Mouse (Mus musculus) heart, embryonic 15.5 days (tissue): Measurements from ENCODE around the gene Ell. TPM values are rescaled to one million over a fixed set of nuclear protein-coding genes. Genes with fewer than 3 reads are reported as not detected.

Experiments
- ATAC-seq: fragments of 200-750 bp; cut with Nextera tagmentation; replicated peaks from 2 replicates; pipeline ENCODE4 v1.8.0; 2017; ENCODE audit warnings: low read depth, moderate TSS enrichment; ENCODE audit not compliant: insufficient number of reproducible peaks, insufficient read depth, low FRiP score
- H3K27ac ChIP-seq: fragments of 300-500 bp; sonication (generic); 2 replicates; pipeline ENCODE4 v1.5.1; 2015; ENCODE audit warnings: mild to moderate bottlenecking, inconsistent platforms
- H3K27me3 ChIP-seq: fragments of 300-500 bp; sonication (generic); 2 replicates; pipeline ENCODE4 v1.6.1; 2015; ENCODE audit warnings: inconsistent platforms
- H3K36me3 ChIP-seq: fragments of 300-500 bp; sonication (generic); 2 replicates; pipeline ENCODE4 v1.6.1; 2015; ENCODE audit warnings: mild to moderate bottlenecking, inconsistent platforms
- H3K4me1 ChIP-seq: fragments of 300-500 bp; sonication (generic); replicated peaks from 2 replicates; pipeline ENCODE4 v1.6.1; 2015; ENCODE audit warnings: inconsistent platforms
- H3K4me2 ChIP-seq: fragments of 300-500 bp; sonication (generic); 2 replicates; pipeline ENCODE4 v1.6.1; 2015; ENCODE audit warnings: inconsistent platforms, mild to moderate bottlenecking, moderate library complexity
- H3K4me3 ChIP-seq: fragments of 300-500 bp; sonication (generic); 2 replicates; pipeline ENCODE4 v1.5.1; 2015; ENCODE audit warnings: mild to moderate bottlenecking, inconsistent platforms
- H3K9ac ChIP-seq: fragments of 300-500 bp; sonication (generic); 2 replicates; pipeline ENCODE4 v1.6.1; 2015; ENCODE audit warnings: mild to moderate bottlenecking, inconsistent platforms
- H3K9me3 ChIP-seq: fragments of 300-500 bp; sonication (generic); replicated peaks from 2 replicates; pipeline ENCODE4 v1.6.1; 2016; ENCODE audit warnings: inconsistent platforms
- WGBS: fragments of 180-500 bp; shearing (Covaris S2); methylation state at CpG from one replicate; pipeline ENCODE4 v1.1.7; 2015; ENCODE audit warnings: mixed read lengths; 5-methylcytosine and 5-hydroxymethylcytosine counted together
- polyA plus RNA-seq: library from polyadenylated mRNA; unstranded; fragments of >200 nt; fragmentation: Nextera tagmentation; extraction: Ambion mirVana; gene quantifications from 2 replicates; pipeline ENCODE4 v1.2.1, GENCODE M21; 2015

Gene Ell
- polyA plus RNA-seq, 1 experiment from 2014 or later = 10.8 TPM

GRCm38 (mm10) chr8:70594621-70595564 is 55.6 kb downstream of the Ell start:
- H3K27ac ChIP-seq = peak overlapping the region; percentile 88
- peaks cover 15% of the 10 kb centered on the region; the same call in 1 of the 2 replicates for H3K36me3 ChIP-seq
- H3K27me3 ChIP-seq = 0 out of 2 replicates have a peak, but pooled peaks cover 2% of the 10 kb centered on the region
- no peaks in the 10 kb centered on the region for H3K9me3 ChIP-seq
- H3K4me2 ChIP-seq = peak overlapping the region; percentile 93
- H3K9ac ChIP-seq = peak overlapping the region; percentile 66
- H3K4me3 ChIP-seq = peak overlapping the region; percentile 58
- peaks cover 62% of the 10 kb centered on the region for H3K4me1 ChIP-seq
- 10% methylated on average over 82 of the region's 82 CpGs for WGBS
- peak; percentile 7; the same call in 1 of the 2 replicates for ATAC-seq

- Histone ChIP-seq H3K4me3 (no peak overlapping the region), H3K4me1 (peaks cover 69% of the 10 kb centered on the region), H3K27me3 (0 out of 2 replicates have a peak, but pooled peaks cover 2% of the 10 kb centered on the region), H3K9ac (no peak overlapping the region), H3K4me2 (no peak overlapping the region; the same call in 1 of the 2 replicates), H3K9me3 (no peaks in the 10 kb centered on the region), H3K27ac (no peak overlapping the region), H3K36me3 (peaks cover 7% of the 10 kb centered on the region; the same call in 1 of the 2 replicates)
- 94% methylated on average over 12 of the region's 12 CpGs for WGBS
- no peak for ATAC-seq
These were observed 56.6 kb downstream of the Ell start for GRCm38 (mm10) chr8:70595811-70596210.

GRCm38 (mm10) chr8:70596216-70596615 is 57.0 kb downstream of the Ell start:
- Histone ChIP-seq H3K36me3 (peaks cover 7% of the 10 kb centered on the region; the same call in 1 of the 2 replicates), H3K4me3 (no peak overlapping the region), H3K27ac (no peak overlapping the region), H3K9ac (no peak overlapping the region), H3K4me2 (no peak overlapping the region), H3K9me3 (no peaks in the 10 kb centered on the region), H3K4me1 (peaks cover 73% of the 10 kb centered on the region), H3K27me3 (0 out of 2 replicates have a peak, but pooled peaks cover 2% of the 10 kb centered on the region)
- WGBS = 93% methylated on average over 18 of the region's 18 CpGs
- no peak for ATAC-seq

GRCm38 (mm10) chr8:70596775-70597416 is 57.6 kb downstream of the Ell start:
- H3K27ac ChIP-seq = no peak overlapping the region
- H3K36me3 ChIP-seq = peaks cover 7% of the 10 kb centered on the region; the same call in 1 of the 2 replicates
- peaks cover 70% of the 10 kb centered on the region for H3K4me1 ChIP-seq
- no peak overlapping the region; the same call in 1 of the 2 replicates for H3K9ac ChIP-seq
- peak overlapping the region; percentile 56 for H3K4me3 ChIP-seq
- H3K4me2 ChIP-seq = peak overlapping the region; percentile 83
- no peaks in the 10 kb centered on the region for H3K9me3 ChIP-seq
- ATAC-seq = no peak
- WGBS = 80% methylated on average over 17 of the region's 17 CpGs
- 0 out of 2 replicates have a peak, but pooled peaks cover 2% of the 10 kb centered on the region for H3K27me3 ChIP-seq

- WGBS = 22% methylated on average over 50 of the region's 68 CpGs
- no peaks in the 10 kb centered on the region for H3K9me3 ChIP-seq
- ATAC-seq = no peak
- H3K27ac ChIP-seq = peak overlapping the region; percentile 41
- H3K4me1 ChIP-seq = peaks cover 69% of the 10 kb centered on the region
- H3K9ac ChIP-seq = peak overlapping the region; percentile 66
- peak overlapping the region; percentile 56 for H3K4me3 ChIP-seq
- H3K27me3 ChIP-seq = 0 out of 2 replicates have a peak, but pooled peaks cover 2% of the 10 kb centered on the region
- peaks cover 7% of the 10 kb centered on the region; the same call in 1 of the 2 replicates for H3K36me3 ChIP-seq
- H3K4me2 ChIP-seq = peak overlapping the region; percentile 83
These were observed 58.4 kb downstream of the Ell start for GRCm38 (mm10) chr8:70597417-70598272.

- H3K4me1 ChIP-seq = peaks cover 63% of the 10 kb centered on the region
- peak overlapping the region; percentile 41 for H3K27ac ChIP-seq
- WGBS = 11% methylated on average over 29 of the region's 29 CpGs
These were observed 59.0 kb downstream of the Ell start for GRCm38 (mm10) chr8:70598283-70598682.

GRCm38 (mm10) chr8:70598722-70599121 is 59.5 kb downstream of the Ell start:
- WGBS = 26% methylated on average over 10 of the region's 10 CpGs
- no peak for ATAC-seq
- Histone ChIP-seq H3K27me3 (0 out of 2 replicates have a peak, but pooled peaks cover 2% of the 10 kb centered on the region), H3K27ac (no peak overlapping the region), H3K4me3 (peak overlapping the region; percentile 56), H3K9me3 (no peaks in the 10 kb centered on the region), H3K4me2 (peak overlapping the region; percentile 83), H3K36me3 (peaks cover 7% of the 10 kb centered on the region; the same call in 1 of the 2 replicates), H3K9ac (0 out of 2 replicates have a peak overlapping the region, but pooled peaks have one; percentile 66), H3K4me1 (peaks cover 59% of the 10 kb centered on the region)

More at GRCm38 (mm10) chr8:70598283-70598682, 59.0 kb downstream of the Ell start:
- peak; percentile 18; the same call in 1 of the 2 replicates for ATAC-seq
- Histone ChIP-seq H3K4me2 (peak overlapping the region; percentile 83), H3K9ac (peak overlapping the region; percentile 66), H3K27me3 (0 out of 2 replicates have a peak, but pooled peaks cover 2% of the 10 kb centered on the region), H3K36me3 (peaks cover 7% of the 10 kb centered on the region; the same call in 1 of the 2 replicates), H3K4me3 (peak overlapping the region; percentile 56), H3K9me3 (no peaks in the 10 kb centered on the region)

GRCm38 (mm10) chr8:70599507-70600290 is 60.4 kb downstream of the Ell start:
- Histone ChIP-seq H3K27me3 (0 out of 2 replicates have a peak, but pooled peaks cover 2% of the 10 kb centered on the region), H3K4me2 (no peak overlapping the region), H3K27ac (no peak overlapping the region), H3K4me1 (peaks cover 53% of the 10 kb centered on the region), H3K4me3 (no peak overlapping the region), H3K9me3 (no peaks in the 10 kb centered on the region), H3K36me3 (peaks cover 7% of the 10 kb centered on the region; the same call in 1 of the 2 replicates), H3K9ac (no peak overlapping the region)
- 81% methylated on average over 12 of the region's 12 CpGs for WGBS
- no peak for ATAC-seq

- no peak overlapping the region for H3K9ac ChIP-seq
- H3K36me3 ChIP-seq = peaks cover 6% of the 10 kb centered on the region; the same call in 1 of the 2 replicates
- peak overlapping the region; percentile 58 for H3K4me2 ChIP-seq
- 25% methylated on average over 10 of the region's 10 CpGs for WGBS
- no peaks in the 10 kb centered on the region for H3K9me3 ChIP-seq
- peaks cover 44% of the 10 kb centered on the region for H3K4me1 ChIP-seq
- H3K4me3 ChIP-seq = peak overlapping the region; percentile 27
- peak overlapping the region; percentile 44 for H3K27ac ChIP-seq
- H3K27me3 ChIP-seq = 0 out of 2 replicates have a peak, but pooled peaks cover 2% of the 10 kb centered on the region
- no peak for ATAC-seq
These were observed 61.4 kb downstream of the Ell start for GRCm38 (mm10) chr8:70600473-70601270.
